Mouse (Mus musculus) kidney, embryonic 14.5 days (tissue): ENCODE results near the gene Glce. TPM values are rescaled to one million over a fixed set of nuclear protein-coding genes. Genes with fewer than 3 reads are reported as not detected.

Experiments used
- ATAC-seq: fragments of 200-750 bp; cut with Nextera tagmentation; 2 replicates; pipeline ENCODE4 v1.8.0; 2017; ENCODE audit warnings: moderate number of reproducible peaks, mild to moderate bottlenecking, moderate TSS enrichment, moderate library complexity; ENCODE audit not compliant: low FRiP score, low TSS enrichment
- H3K27ac ChIP-seq: fragments of 300-500 bp; sonication (generic); 2 replicates; pipeline ENCODE4 v1.5.1; 2014; ENCODE audit warnings: low read depth, mild to moderate bottlenecking, low read length, moderate library complexity, mixed read lengths
- H3K27me3 ChIP-seq: fragments of 300-500 bp; sonication (generic); 2 replicates; pipeline ENCODE4 v1.6.1; 2014; ENCODE audit warnings: mild to moderate bottlenecking, low read length; ENCODE audit not compliant: control insufficient read depth, insufficient read depth
- H3K36me3 ChIP-seq: fragments of 300-500 bp; sonication (generic); 2 replicates; pipeline ENCODE4 v1.6.1; 2014; ENCODE audit warnings: low read length, mixed read lengths; ENCODE audit not compliant: control insufficient read depth, insufficient read depth
- H3K4me1 ChIP-seq: fragments of 300-500 bp; sonication (generic); 2 replicates; pipeline ENCODE4 v1.6.1; 2014; ENCODE audit warnings: low read length, mixed read lengths; ENCODE audit not compliant: control insufficient read depth, insufficient read depth
- H3K4me2 ChIP-seq: fragments of 300-500 bp; sonication (generic); replicated peaks from 2 replicates; pipeline ENCODE4 v1.6.1; 2014; ENCODE audit warnings: low read depth, mild to moderate bottlenecking, low read length
- H3K4me3 ChIP-seq: fragments of 300-500 bp; sonication (generic); 2 replicates; pipeline ENCODE4 v1.5.1; 2014; ENCODE audit warnings: mild to moderate bottlenecking, low read length
- H3K9ac ChIP-seq: fragments of 300-500 bp; sonication (generic); 2 replicates; pipeline ENCODE4 v1.6.1; 2014; ENCODE audit warnings: low read depth, mild to moderate bottlenecking, low read length, moderate library complexity
- H3K9me3 ChIP-seq: fragments of 300-500 bp; sonication (generic); 2 replicates; pipeline ENCODE4 v1.6.1; 2016; ENCODE audit warnings: low read length; ENCODE audit not compliant: control insufficient read depth
- WGBS: fragments of 180-500 bp; shearing (Covaris S2); extraction: QIAGEN DNeasy Blood & Tissue Kit; methylation state at CpG from one replicate; pipeline ENCODE4 v1.1.7; 2014; 5-methylcytosine and 5-hydroxymethylcytosine counted together
- polyA plus RNA-seq: library from polyadenylated mRNA; unstranded; fragments of >200 nt; fragmentation: Nextera tagmentation; extraction: Ambion mirVana; gene quantifications from 2 replicates; pipeline ENCODE4 v1.2.1, GENCODE M21; 2014

The Glce gene
- polyA plus RNA-seq, 1 experiment from 2014 or later = 25.3 TPM

GRCm38 (mm10) chr9:62060431-62060830, 62.0 kb downstream of the Glce start:
- Histone ChIP-seq H3K4me3 (no peak overlapping the region), H3K4me2 (no peak overlapping the region), H3K4me1 (no peaks in the 10 kb centered on the region), H3K36me3 (no peaks in the 10 kb centered on the region; the same call in 1 of the 2 replicates), H3K27me3 (no peaks in the 10 kb centered on the region), H3K27ac (no peak overlapping the region), H3K9ac (no peak overlapping the region), H3K9me3 (no peaks in the 10 kb centered on the region)
- WGBS = 89% methylated on average over 2 of the region's 2 CpGs
- no peak for ATAC-seq

- Histone ChIP-seq H3K27ac (no peak overlapping the region), H3K4me1 (no peaks in the 10 kb centered on the region), H3K4me3 (no peak overlapping the region), H3K9ac (no peak overlapping the region), H3K4me2 (no peak overlapping the region), H3K36me3 (no peaks in the 10 kb centered on the region; the same call in 1 of the 2 replicates), H3K27me3 (no peaks in the 10 kb centered on the region), H3K9me3 (no peaks in the 10 kb centered on the region)
- no peak for ATAC-seq
- WGBS = 84% methylated on average over 11 of the region's 11 CpGs
These were observed 62.5 kb downstream of the Glce start for GRCm38 (mm10) chr9:62059941-62060340.

- no peak overlapping the region for H3K9ac ChIP-seq
- H3K27ac ChIP-seq = no peak overlapping the region
- H3K4me2 ChIP-seq = no peak overlapping the region
- H3K4me3 ChIP-seq = no peak overlapping the region
- no peaks in the 10 kb centered on the region for H3K27me3 ChIP-seq
- H3K36me3 ChIP-seq = no peaks in the 10 kb centered on the region; the same call in 1 of the 2 replicates
- ATAC-seq = no peak
- no peaks in the 10 kb centered on the region for H3K9me3 ChIP-seq
- H3K4me1 ChIP-seq = no peaks in the 10 kb centered on the region
- 76% methylated on average over 7 of the region's 7 CpGs for WGBS
These were observed 64.5 kb downstream of the Glce start for GRCm38 (mm10) chr9:62057881-62058506.

- Histone ChIP-seq H3K27me3 (no peaks in the 10 kb centered on the region), H3K36me3 (no peaks in the 10 kb centered on the region; the same call in 1 of the 2 replicates), H3K4me3 (no peak overlapping the region), H3K9ac (no peak overlapping the region), H3K4me2 (no peak overlapping the region), H3K4me1 (no peaks in the 10 kb centered on the region), H3K27ac (no peak overlapping the region), H3K9me3 (no peaks in the 10 kb centered on the region)
- ATAC-seq = no peak
- 89% methylated on average over 2 of the region's 2 CpGs for WGBS
These were observed 66.2 kb downstream of the Glce start for GRCm38 (mm10) chr9:62056206-62056605.

GRCm38 (mm10) chr9:62050801-62051200, 71.7 kb downstream of the Glce start:
- no peaks in the 10 kb centered on the region for H3K27me3 ChIP-seq
- H3K4me3 ChIP-seq = no peak overlapping the region
- ATAC-seq = 0 out of 2 replicates have a peak, but pooled peaks have one; percentile 24
- WGBS = 59% methylated on average over 4 of the region's 4 CpGs
- no peaks in the 10 kb centered on the region for H3K9me3 ChIP-seq
- no peak overlapping the region for H3K27ac ChIP-seq
- H3K4me1 ChIP-seq = no peaks in the 10 kb centered on the region
- no peaks in the 10 kb centered on the region for H3K36me3 ChIP-seq
- H3K9ac ChIP-seq = no peak overlapping the region
- H3K4me2 ChIP-seq = no peak overlapping the region

GRCm38 (mm10) chr9:62049166-62049565, 73.3 kb downstream of the Glce start:
- Histone ChIP-seq H3K4me2 (no peak overlapping the region), H3K27ac (no peak overlapping the region), H3K9ac (no peak overlapping the region), H3K4me3 (no peak overlapping the region), H3K36me3 (no peaks in the 10 kb centered on the region), H3K27me3 (no peaks in the 10 kb centered on the region), H3K4me1 (no peaks in the 10 kb centered on the region), H3K9me3 (no peaks in the 10 kb centered on the region)
- ATAC-seq = no peak
- WGBS = 73% methylated on average over 8 of the region's 8 CpGs

GRCm38 (mm10) chr9:62042167-62042566, 80.3 kb downstream of the Glce start:
- no peak overlapping the region for H3K9ac ChIP-seq
- no peak overlapping the region for H3K27ac ChIP-seq
- no peak overlapping the region for H3K4me2 ChIP-seq
- H3K4me3 ChIP-seq = no peak overlapping the region
- no peak for ATAC-seq
- no peaks in the 10 kb centered on the region for H3K36me3 ChIP-seq
- no peaks in the 10 kb centered on the region for H3K27me3 ChIP-seq
- H3K9me3 ChIP-seq = no peaks in the 10 kb centered on the region
- WGBS = 84% methylated on average over 3 of the region's 3 CpGs
- no peaks in the 10 kb centered on the region for H3K4me1 ChIP-seq

- H3K36me3 ChIP-seq = no peaks in the 10 kb centered on the region
- H3K4me2 ChIP-seq = no peak overlapping the region; the same call in 1 of the 2 replicates
- 0 out of 2 replicates have a peak overlapping the region, but pooled peaks have one; percentile 6 for H3K4me3 ChIP-seq
- H3K27me3 ChIP-seq = no peaks in the 10 kb centered on the region
- peak; percentile 69 for ATAC-seq
- H3K4me1 ChIP-seq = no peaks in the 10 kb centered on the region
- WGBS = 6% methylated on average over 20 of the region's 20 CpGs
- no peak overlapping the region for H3K27ac ChIP-seq
- H3K9ac ChIP-seq = no peak overlapping the region
- no peaks in the 10 kb centered on the region for H3K9me3 ChIP-seq
These were observed 82.3 kb downstream of the Glce start for GRCm38 (mm10) chr9:62040008-62040608.

GRCm38 (mm10) chr9:62035806-62036205, 86.6 kb downstream of the Glce start:
- H3K4me1 ChIP-seq = no peaks in the 10 kb centered on the region
- no peak overlapping the region for H3K4me3 ChIP-seq
- no peak overlapping the region for H3K27ac ChIP-seq
- H3K36me3 ChIP-seq = no peaks in the 10 kb centered on the region
- no peak for ATAC-seq
- H3K9ac ChIP-seq = no peak overlapping the region
- no peak overlapping the region for H3K4me2 ChIP-seq
- no peaks in the 10 kb centered on the region for H3K27me3 ChIP-seq
- H3K9me3 ChIP-seq = no peaks in the 10 kb centered on the region
- WGBS = 91% methylated on average over 1 of the region's 1 CpGs
